Mouse (Mus musculus) megakaryocyte, adult 5-6 weeks (primary cell): ENCODE data around the gene Art3. TPM values are rescaled to one million over a fixed set of nuclear protein-coding genes. Genes with fewer than 3 reads are reported as not detected.

Source experiments
- ATAC-seq: 2 replicates; pipeline ENCODE4 v1.8.0; 2016; ENCODE audit warnings: mild to moderate bottlenecking, inconsistent platforms; ENCODE audit not compliant: poor library complexity, severe bottlenecking
- total RNA-seq, 2 experiments: library from RNA; stranded (forward) in 1 of 2; stranded (reverse) in 1 of 2; fragments of 153-499, 151-499 nt in 1 of 2; fragments of 221-1000, 200-1000 nt in 1 of 2; gene quantifications; 2 replicates each; pipeline versions ENCODE4 v1.2.3 to v1.2.4; 2015 to 2017

Art3 gene
- total RNA-seq (2015) (not detected in 2 replicates), total RNA-seq (2017) (not detected in 2 replicates)

DNA sequence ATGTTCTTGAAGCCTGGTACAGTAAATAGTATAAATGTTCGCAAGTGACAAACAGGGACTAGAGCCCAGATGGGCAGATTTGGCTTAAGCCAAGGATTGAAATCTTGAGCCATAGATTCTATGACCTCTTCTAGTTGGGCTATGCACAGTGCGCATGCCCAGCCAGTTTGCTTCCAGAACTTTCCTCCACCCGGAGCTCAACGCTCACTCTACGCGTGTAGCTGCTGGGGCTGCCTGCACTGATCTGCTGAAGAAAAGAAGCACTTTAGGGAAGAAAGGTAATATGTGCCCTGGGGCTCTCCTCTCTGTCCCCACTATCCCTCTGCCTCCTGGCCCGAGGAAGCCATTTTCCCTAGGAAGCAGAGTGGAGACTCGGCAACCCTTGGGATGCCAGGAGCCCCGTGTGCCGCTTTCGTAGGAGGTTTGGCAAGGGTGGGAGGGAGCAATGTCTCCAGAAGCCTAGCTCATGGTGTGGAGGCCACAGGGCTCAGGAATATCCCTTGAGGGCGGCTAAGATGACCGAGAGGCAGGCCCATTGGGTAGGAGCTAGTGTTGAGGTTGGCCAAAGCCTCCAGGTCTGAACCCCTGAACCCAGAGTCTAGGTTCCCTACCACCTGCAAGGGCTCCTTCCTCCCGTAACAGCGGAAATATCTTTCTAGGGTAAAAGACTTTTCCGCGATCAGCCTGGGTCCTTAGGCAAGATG is at the start of gene Art3:
TSS of gene Art3 (plus strand) at position 193 of the 704 bp plus-strand sequence.
- ATAC-seq: peak; percentile 40

DNA sequence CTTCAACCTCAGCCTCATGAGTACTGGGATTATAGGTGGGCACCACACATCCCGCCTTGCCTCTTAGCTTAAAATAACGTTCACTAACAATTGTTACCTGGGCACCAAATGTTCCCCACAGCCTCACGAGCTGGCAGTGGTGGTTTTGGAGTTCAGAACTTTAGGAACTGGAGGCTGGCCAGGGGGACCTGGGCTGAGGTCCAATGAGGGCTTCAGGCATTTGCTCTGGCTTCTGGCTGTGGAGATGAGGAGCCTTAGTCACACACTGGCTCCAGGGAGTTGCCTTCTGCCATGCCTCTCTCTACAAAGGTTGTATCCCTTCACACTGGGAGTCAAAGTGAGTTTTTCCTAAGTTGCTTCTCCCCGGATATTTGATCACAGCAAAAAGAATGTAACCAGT is 49.1 kb upstream of the Art3 start:
- no peak for ATAC-seq

DNA sequence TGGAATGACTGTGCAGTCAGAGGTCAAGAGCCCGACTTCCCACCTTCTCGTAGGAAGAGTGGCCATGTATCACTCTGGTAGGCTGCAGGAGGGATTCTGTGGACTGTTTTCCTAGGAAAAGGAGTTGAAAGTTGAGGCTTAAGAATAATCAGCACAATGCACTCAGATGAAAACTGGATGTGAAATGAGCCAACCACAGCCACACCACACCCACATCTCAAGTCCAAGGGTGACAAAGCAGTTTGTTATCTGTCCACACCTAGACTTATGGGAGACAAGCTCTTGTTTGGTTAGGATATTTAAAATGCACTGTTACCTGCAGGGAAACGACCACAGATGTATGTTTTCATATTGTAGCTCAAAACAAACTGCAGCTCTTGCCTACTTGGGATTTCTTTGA is 48.5 kb upstream of the Art3 start:
- ATAC-seq: peak; percentile 45

DNA sequence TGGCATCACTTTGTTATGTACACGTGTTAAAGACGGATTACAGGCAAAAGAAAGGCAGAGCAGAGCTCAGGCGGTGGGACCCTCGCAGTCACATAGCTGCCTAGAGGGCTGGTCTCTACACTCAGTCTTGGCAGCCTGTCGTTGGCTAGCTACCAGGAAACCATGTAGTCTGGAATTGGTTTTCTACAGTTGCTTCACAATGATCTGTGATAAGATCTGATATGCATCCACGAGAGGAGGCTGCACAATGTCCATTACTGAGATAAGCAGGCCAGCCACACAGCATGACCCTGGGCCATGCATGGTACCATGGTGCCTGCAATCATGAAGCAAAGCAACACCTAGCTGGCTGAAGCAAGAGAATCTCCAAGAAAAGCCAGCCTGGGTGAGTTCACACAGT is 43.8 kb upstream of the Art3 start:
- ATAC-seq: no peak

DNA sequence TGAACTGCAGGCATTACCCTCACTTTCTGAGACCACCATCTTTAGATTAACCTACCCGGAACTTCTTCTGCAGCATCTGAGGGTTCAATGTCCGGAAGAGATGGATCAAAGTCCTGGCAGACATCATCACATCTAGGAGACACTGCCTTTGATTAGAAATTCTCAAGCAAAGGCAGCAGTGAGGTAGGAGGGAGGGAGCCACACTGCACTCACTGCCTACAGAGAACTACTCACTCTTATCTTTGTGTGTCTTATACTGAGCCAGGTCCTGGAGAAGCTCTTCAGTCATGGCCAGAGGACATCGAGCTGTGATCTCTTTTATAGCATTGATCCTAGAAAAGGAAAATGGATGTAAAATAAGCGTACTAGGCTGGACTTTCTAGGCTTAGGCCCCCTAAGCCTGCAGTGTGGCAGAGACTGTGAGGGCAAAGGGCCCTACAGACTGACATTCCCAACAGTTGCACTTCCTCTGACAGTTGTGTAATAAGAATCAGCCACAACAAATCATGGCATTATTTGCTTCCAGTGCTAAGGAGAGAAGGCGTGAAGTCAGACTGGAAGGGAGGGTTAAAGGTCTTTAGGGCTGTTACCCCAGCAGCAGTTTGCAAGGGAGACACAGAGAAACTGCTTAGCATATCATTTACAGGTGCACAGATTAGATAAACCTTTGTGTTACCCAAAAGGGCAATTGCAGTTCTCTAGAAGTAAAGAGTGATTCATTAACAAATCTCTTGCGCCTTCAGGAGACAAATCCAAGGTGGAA is 39.8 kb upstream of the Art3 start:
- ATAC-seq: peak; percentile 33; the same call in 1 of the 2 replicates

DNA sequence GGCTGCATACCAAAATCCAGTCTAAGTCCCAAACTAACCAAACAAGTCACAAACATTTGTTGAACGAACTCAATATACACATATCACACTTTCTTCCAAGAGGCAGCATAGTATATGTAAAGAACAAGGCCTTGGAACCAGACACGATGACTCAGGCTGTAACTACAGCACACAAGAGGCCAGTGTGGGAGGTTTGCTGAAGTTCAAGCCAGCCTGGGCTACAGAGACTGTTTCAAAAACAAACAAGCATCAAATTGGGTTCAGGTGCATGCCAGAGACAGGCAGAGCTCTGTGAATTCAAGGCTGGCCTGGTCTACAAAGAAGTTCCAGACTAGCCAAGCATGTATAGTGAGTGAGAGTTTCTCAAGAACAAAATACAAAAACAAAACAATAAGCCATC is 37.1 kb upstream of the Art3 start:
- ATAC-seq: no peak

DNA sequence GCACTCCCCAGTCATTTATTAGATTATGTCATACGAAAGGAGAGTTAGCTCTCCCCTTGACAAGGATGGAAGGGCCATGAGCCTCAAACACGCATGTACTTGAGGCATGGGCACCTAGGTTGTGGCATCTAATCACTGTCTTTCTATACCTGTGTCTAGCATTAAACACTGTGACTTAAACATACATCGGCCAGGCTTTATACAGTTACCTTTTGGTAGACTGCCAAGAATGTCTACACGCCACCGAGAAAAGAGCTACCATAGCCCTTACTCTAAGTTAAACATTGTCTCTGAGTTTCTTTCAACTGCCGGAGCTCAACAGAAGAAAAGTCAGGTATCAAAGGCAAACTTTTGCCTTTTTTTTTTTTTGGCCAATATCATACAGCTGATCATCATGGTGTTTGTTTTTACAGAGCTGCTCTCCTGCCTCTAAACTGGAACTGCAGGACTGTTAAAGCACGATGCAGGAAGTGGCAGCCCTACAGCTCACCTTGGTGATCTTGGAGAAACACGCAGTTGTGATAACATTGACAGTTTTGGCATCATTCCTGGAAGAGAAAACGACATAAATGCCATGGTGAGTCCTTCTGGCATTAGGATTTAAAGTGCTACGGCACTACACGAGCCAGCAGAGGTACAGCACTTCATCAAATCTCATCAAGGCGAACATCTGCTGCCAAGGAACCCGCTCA is 29.3 kb upstream of the Art3 start:
- ATAC-seq: no peak

DNA sequence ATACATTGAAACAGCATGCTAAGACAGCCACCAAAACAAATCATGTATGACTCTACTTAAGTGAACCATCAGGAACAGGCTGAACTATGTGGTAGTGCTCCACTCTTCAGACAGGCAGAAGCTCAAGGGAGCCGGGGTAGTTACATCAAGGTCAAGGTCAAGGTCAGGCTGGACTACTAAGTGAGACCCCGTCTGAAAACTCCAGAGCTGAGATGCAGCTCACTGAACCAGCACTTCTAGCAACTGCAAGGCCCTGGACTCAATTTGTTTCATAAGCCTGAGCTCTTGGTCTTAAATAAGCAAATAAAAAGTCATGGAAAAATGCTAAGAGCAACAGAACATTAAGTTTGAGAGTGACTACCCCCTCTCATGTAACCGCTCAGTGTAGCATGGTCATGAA is 27.3 kb upstream of the Art3 start:
- ATAC-seq: no peak

DNA sequence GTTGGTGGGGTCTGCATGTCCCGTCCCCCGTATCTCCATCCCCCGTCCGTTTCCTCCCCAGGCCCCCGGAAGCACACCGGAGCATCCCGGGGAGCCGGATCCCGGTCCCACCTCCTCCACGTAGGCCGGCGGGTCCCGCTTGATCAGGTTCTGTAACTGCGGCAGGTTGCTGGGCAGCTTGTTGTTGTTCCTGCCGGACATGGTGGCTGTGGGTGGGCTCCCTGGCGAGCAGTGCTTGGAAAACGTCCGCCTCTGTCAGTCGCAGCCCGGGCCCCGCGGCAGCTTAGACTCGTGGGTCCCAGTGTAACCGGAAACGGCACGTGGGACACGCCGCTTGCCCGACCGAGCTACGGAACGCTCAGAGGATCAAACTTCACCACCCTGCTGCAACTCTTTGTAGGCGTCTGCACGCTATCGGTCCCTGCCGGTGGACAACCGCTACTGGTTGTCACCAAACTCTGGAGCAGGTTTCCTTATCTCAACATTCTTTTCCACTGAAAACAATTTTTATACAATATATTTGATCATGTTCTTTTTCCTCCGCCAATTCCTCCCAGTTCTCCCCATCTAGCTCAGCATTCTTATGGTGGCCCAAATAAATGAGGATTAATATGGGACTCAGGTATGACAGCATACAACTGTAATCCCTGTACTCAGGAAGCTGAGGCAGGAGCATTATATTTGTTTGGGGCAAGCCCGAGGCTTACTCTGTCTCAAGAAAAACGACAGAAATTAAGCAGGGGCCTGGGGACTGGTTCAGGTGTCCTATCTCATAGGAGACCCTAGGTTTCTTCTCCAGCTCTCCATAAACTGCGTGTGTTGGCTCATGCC is 21.7 kb upstream of the Art3 start, which contains the start of gene Sdad1:
TSS of gene Sdad1 (minus strand) at position 799 of the 831 bp plus-strand sequence.
- peak; percentile 97 for ATAC-seq

DNA sequence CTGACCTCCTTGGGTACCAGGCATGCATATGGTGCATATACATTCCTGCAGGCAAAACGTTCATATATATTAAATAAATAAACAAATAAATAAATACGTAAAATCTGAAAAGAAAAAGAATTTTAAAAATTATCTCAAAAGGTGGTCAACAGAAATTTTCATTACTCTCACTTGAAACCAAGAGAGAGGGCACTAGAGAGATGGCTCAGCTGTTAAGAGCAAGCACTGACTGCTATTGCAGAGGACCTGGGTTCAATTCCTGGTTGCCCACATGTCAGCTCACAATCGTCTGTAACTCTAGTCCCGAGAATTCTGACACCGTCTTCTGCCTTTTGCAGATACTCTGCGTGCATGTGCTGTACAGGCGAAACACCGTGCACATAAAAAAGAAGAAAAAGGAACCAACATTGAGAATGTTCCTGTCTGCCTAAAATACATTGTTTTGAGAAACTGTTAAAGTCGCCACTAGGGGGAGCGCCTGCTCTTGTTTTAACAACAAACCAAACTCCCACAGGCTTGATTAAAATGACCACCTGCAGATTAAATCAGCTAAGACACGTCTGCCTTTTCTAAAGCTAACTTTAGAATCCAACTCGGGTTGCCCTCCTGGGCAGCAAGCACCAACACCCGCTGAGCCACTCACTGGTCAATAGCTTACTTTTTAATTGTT is 19.4 kb upstream of the Art3 start:
- ATAC-seq: peak; percentile 69

DNA sequence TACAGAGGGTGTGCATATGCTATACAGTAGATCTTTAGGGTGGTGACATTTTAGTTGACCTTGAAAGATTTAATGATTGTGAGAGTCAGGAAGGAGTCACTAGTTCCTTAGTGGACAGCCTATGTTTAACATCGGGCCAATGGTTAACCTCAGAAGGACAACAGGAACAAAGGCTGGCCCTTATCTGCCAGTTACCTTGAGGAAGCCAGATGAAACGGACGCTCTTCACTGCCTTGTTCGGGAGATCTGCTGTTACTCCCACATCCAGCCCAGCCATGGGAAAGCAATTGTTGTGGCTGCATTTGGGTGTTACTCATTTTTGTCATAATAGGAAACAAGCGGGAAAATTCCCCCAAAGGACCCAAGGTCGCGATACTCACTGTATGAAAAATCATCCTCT is 17.9 kb upstream of the Art3 start:
- ATAC-seq: no peak

DNA sequence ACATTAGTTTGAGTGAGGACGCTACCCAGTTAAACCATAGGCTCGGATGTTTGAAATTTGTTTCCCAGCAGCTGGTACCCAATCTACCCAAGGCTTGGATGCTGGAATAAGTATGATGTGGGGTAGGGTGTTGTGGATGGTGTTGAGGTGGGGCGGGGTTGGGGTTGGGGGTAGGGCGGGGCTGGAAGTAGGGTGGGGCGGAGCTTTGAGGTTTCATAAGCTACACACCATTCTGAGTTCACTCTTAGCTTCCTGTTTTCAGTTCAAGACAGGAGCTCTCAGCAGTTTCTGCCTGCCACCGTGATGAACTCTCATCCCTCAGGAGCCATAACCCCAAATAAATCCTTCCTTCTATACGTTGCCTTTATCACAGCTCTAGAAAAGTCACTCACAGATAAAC is 13.5 kb upstream of the Art3 start:
- peak; percentile 90 for ATAC-seq

DNA sequence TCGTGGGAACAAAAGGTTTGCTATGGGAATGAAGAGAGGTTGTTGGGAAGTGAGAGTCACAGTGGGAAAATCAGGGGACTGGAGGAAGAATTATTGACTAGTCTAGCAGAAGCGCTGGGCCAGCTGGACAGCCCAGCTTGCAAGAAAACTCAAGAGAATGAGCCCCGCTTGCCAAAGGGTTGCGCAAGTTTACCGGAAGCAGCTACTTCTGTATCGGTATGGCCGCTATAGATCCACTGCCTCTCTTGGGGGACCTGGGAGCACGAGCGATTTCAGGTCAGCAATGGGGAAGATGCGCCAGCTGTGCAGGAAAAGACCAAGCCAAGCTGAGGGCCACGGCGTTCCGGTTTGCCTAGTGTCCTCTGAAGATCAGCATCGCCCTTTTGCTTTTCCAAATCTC is 13.0 kb upstream of the Art3 start:
- ATAC-seq: peak; percentile 73

DNA sequence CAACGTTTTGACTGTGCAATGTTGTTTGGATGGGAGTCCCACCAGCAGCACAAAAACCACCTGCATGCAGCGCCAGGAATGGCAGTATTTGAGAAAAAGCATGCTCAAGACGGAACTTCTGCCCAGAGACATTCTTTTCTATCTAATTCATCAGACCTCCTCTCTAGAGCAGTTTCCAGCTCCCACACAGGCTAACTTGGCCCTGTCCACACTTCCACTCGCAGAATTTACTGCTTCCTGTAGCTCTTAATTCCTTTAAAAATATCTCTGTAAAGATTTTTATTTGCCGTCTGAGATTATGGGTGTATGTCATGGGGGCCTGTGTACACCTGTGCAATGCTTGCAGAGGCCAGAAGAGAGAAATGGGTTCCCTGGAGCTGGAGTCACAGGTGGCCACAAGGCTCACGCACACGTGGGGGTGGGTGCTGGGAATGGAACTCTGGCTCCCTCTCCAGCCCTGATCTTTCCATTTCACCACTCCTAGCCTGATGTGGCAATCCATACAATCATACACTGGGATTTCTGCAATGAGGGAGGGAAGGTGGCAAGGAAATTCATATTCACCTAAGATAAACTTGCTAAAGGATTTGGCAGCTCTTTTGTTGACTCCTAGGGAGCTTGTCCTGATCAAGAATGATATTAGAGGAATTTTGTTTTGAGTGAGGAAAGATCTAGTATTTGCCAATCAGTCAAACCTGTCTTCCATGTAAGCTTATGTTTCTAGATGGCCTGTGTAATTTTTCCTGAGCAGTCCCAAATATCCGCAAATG is 9.8 kb upstream of the Art3 start:
- no peak for ATAC-seq

DNA sequence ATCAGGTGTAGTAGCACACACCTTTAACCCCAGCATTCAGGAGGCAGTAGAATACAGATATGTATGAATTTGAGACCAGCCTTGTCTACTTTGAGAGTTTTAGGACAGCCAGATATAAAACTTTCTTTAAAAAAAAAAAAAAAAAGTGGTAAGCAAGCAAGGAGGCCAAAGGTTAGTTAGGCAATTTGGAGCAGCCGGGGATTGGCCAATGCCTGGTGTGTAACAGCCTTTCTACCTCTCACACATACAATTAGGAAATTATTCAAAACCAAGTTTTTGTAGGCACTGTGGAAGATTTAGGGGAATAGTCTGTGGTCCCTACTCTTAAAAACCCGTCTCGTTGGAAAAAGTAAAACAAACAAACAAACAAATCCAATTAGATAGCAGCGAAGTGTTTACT is 9.0 kb upstream of the Art3 start:
- no peak for ATAC-seq

DNA sequence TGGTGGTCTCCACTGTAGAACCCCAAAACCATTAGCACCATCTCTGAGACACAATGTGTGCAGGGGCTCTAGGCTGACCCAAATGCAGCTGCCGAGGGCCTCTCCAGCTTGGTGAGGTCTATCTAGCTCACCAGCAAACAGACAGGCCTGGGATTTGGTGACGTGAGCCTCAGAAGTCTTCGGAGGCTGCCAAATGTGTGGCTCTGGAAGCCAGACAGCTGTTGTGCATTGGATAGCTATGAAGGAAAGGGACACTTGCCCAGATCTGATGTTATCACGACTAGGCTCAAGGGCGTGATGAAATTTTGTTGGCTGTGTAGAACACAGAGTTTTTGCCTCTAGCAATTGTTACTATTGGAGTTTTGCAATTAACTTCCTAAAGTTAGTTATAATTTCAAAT is 8.4 kb upstream of the Art3 start:
- ATAC-seq: no peak

DNA sequence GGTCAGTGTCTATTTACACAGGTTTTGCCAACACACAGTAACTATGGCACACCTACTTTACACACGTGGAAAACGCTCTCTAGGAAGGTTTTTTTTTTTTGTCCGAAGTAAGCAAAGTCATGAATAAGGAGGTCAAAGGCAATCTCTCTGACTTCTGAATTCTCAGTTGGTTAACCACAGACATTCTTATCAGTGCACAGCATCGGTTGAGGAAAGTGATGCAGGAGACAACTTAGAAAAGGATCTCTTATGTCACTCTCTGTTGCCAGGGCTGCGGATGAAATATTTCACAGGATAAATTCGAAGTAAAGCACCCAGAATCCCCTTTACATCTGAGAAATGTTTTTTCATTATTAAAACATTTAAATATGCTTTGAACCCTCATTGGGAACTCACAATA is 4.3 kb upstream of the Art3 start:
- peak; percentile 26; the same call in 1 of the 2 replicates for ATAC-seq

DNA sequence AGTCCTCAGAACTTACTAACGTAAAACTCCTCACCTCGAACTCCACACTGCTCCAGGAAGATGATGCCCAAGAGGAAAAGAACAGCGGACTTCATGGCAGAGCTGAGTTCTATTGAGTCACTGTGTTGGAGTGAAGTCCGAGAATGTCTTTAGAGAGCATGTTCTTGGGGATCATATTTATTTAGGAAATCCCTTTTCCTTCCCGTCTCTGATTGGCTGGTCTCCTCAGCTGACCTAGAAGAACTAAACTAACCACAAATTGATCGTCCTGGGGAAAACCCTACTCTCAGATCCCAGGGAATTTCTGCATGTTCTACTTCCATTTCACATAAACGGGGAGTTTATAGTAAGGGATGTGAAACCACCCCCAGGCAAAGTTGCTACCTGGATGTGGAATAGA is 3.7 kb upstream of the Art3 start, which contains the start of gene Cxcl9:
TSS of gene Cxcl9 (minus strand) at position 151 of the 400 bp plus-strand sequence.
- ATAC-seq: no peak

DNA sequence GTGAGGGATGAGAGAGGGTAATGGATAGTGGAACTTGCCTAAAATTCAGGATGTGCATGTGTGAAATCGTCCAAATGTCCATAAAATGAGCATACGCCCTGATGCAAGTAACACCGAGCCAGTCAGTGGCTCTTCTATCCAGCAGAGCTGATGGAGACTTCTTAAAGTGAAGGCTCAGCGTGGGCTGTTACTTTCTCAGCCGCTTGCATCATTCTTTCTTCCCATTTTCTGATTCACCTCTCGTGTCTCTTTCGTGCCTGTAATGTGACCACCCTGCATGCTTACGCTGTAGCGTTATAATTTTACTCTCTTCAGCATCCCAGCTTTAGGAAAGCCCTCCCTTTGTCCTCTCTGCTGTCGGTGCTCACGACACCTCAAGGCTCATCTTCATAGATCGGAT is 505 bp upstream of the Art3 start:
- peak; percentile 55 for ATAC-seq
